Mouse (Mus musculus): ENCODE data around the gene B9d2.
A peak's percentile ranks its signal among the peaks of the same experiment; 100 is the strongest.

B9d2 gene

GRCm38 (mm10) chr7:25729396-25729795, 48.8 kb downstream of the B9d2 start:
- no peak for DNase-seq (ENCODE audit: inconsistent age in 2 of 2, low spot score in 1 of 2)

DNA sequence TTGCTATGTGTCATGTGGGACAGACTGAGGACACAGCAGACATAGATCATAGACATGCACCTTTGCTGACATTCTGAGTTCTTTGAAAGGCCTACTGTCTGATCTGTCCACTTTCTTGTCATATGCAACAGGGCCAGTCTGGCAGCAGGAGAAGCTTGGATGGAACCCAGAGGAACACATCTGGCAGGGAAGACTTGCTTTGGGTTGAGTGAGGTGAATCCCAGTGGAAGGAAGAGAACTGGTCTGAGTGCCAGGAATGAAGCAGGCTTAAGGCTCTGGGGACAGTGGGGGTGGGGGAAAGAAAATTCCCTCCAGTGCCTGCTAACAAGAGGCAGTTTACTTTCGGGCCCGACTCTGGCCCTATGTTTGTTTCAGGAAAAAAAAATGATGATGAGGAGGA, 49.3 kb downstream of the B9d2 start:
- DNase-seq (ENCODE audit: inconsistent age in 2 of 2, low spot score in 1 of 2), result peak in 1 of 2 experiments; percentile 66

GRCm38 (mm10) chr7:25731294-25732055, 50.9 kb downstream of the B9d2 start:
- no peak for DNase-seq (ENCODE audit: inconsistent age in 2 of 2, low spot score in 1 of 2)

DNA sequence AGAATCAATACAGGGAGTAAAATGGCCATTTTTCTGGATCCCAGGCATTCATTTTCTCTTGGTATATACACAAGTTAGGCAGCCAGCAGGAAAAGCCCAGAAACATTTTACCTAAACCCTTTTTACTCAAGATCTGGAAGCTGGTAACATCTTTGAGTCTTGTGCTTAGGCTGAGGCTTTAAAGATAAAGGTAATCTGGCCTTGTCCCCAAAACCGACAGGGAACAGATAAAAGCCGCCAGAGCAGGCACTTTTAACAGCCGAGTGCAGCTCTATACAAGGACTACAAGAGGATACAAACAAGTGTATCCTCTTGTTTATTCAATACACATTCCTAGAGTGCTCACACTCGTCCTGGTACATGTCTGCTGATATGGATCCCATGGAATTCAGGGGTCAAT, 54.4 kb downstream of the B9d2 start:
- DNase-seq (ENCODE audit: inconsistent age in 2 of 2, low spot score in 1 of 2), result no peak

All from adrenal gland, adult (tissue).